ENCODE assay signal across 9 mouse cellular contexts in genomic region chrX:169332264-169332663, GRCm38 (mm10). TPM values are rescaled to one million over a fixed set of nuclear protein-coding genes. Genes with fewer than 3 reads are reported as not detected.
DNase-seq lines count a peak whose midpoint lies in the region; ATAC-seq and TF ChIP-seq lines count a peak whose summit lies in the region.
"Had no signal": no experiment of that assay in that cellular context is flagged by ENCODE, and none has a peak within 500 bp of the region (broad histone marks: within the 10 kb centered on the region; RNA-seq: fewer than 3 reads in every experiment).

No protein-coding gene starts in this region.

- no peak for TF ChIP-seq EP300 in heart, adult 2 months (IDR thresholded peaks at IDR 0.05; ENCODE audit: insufficient read depth, low read depth, low read length)

- no peak overlapping the region for H3K27ac ChIP-seq in heart, adult 2 months
- H3K27ac ChIP-seq in thymus, adult 2 months (ENCODE audit: control insufficient read depth, insufficient read depth, low read length), result no peak overlapping the region
- H3K27ac ChIP-seq in embryonic facial prominence, embryonic 14.5 days (replicated peaks; ENCODE audit: low read depth, low read length), result no peak overlapping the region
- H3K27ac ChIP-seq: midbrain, embryonic 12.5 days had no signal

- DNase-seq in heart, adult 2 months, result peak in 1 of 2 experiments; percentile 21
- no peak for DNase-seq in heart, postnatal 25 days (ENCODE audit: low spot score)
- peak; percentile 16 for DNase-seq in thymus, adult 2 months
- DNase-seq in thymus, postnatal 36 days, result no peak
- DNase-seq in embryonic facial prominence, embryonic 14.5 days (ENCODE audit: low spot score), result peak; percentile 72
- DNase-seq in left cerebral cortex, postnatal 10 days (ENCODE audit: extremely low spot score in 1 of 2, low spot score in 2 of 2), result peak; percentile 52 to 54
- peak; percentile 33 for DNase-seq in right cerebral cortex, adult 18-20 months

- no peaks in the 10 kb centered on the region for H3K9me3 ChIP-seq in embryonic facial prominence, embryonic 14.5 days (ENCODE audit: control insufficient read depth, low read length)
- H3K9me3 ChIP-seq: midbrain, embryonic 12.5 days had no signal

- no peak overlapping the region for H3K4me2 ChIP-seq in embryonic facial prominence, embryonic 14.5 days (ENCODE audit: low read depth, low read length)
- H3K4me2 ChIP-seq: midbrain, embryonic 12.5 days had no signal

- TF ChIP-seq CTCF in heart, adult 2 months (IDR thresholded peaks at IDR 0.05), result peak; percentile 58
- no peak for TF ChIP-seq CTCF in thymus, adult 2 months (IDR thresholded peaks at IDR 0.05; ENCODE audit: borderline replicate concordance, control insufficient read depth, extremely low read depth, insufficient read depth, low read length, poor library complexity)

- no peaks in the 10 kb centered on the region for H3K36me3 ChIP-seq in heart, adult 2 months (ENCODE audit: control insufficient read depth, insufficient read depth, low read length)
- H3K36me3 ChIP-seq in thymus, adult 2 months (ENCODE audit: control insufficient read depth, insufficient read depth, low read length), result no peaks in the 10 kb centered on the region
- H3K36me3 ChIP-seq in embryonic facial prominence, embryonic 14.5 days (ENCODE audit: control insufficient read depth, insufficient read depth, low read length), result no peaks in the 10 kb centered on the region
- H3K36me3 ChIP-seq: midbrain, embryonic 12.5 days had no signal

- H3K9ac ChIP-seq in heart, adult 2 months (ENCODE audit: low read depth, low read length), result no peak overlapping the region
- no peak overlapping the region for H3K9ac ChIP-seq in embryonic facial prominence, embryonic 14.5 days (ENCODE audit: low read depth, low read length)
- H3K9ac ChIP-seq: midbrain, embryonic 12.5 days had no signal

- no peaks in the 10 kb centered on the region for H3K27me3 ChIP-seq in heart, adult 2 months (ENCODE audit: control insufficient read depth, insufficient read depth, low read length)
- no peaks in the 10 kb centered on the region for H3K27me3 ChIP-seq in thymus, adult 2 months (ENCODE audit: control insufficient read depth, insufficient read depth, low read length)
- peaks cover 7% of the 10 kb centered on the region; the same call in 1 of the 2 replicates for H3K27me3 ChIP-seq in embryonic facial prominence, embryonic 14.5 days (replicated peaks; ENCODE audit: control insufficient read depth, insufficient read depth, low read length)

- H3K79me2 ChIP-seq in heart, adult 2 months (replicated peaks; ENCODE audit: control insufficient read depth, insufficient read depth, low read length), result no peaks in the 10 kb centered on the region

- ATAC-seq in embryonic facial prominence, embryonic 14.5 days (ENCODE audit: low read depth), result no peak
- no peak for ATAC-seq in granulocyte monocyte progenitor cell, adult 5-6 weeks (replicated peaks; ENCODE audit: poor library complexity, severe bottlenecking)

- no peak for TF ChIP-seq POLR2A in heart, adult 2 months (IDR thresholded peaks at IDR 0.05; ENCODE audit: insufficient read depth, low read depth, low read length)
- TF ChIP-seq POLR2A in thymus, adult 2 months (IDR thresholded peaks at IDR 0.05; ENCODE audit: control insufficient read depth, extremely low read depth, insufficient read depth, low read length, poor library complexity), result no peak

- no peak overlapping the region for H3K4me3 ChIP-seq in heart, adult 2 months
- H3K4me3 ChIP-seq in thymus, adult 2 months (ENCODE audit: control insufficient read depth, insufficient read depth, low read length), result no peak overlapping the region
- no peak overlapping the region for H3K4me3 ChIP-seq in embryonic facial prominence, embryonic 14.5 days (ENCODE audit: low read depth, low read length)
- H3K4me3 ChIP-seq: midbrain, embryonic 12.5 days had no signal

- intact Hi-C loops in heart, adult 2 months (cut with DNase I), result no loop called here
- intact Hi-C loops in heart, postnatal 25 days (cut with DNase I), result loop anchor here (10.0 kb wide), 1 partner anchor 463 kb away; no protein-coding TSS in a partner anchor
- intact Hi-C loops in left cerebral cortex, postnatal 10 days (cut with DNase I), result no loop called here

- WGBS in heart, adult 2 months, result 36% methylated on average over 3 of the region's 3 CpGs
- 60% methylated on average over 3 of the region's 3 CpGs for WGBS in thymus, adult 2 months
- WGBS in embryonic facial prominence, embryonic 14.5 days, result 31% methylated on average over 3 of the region's 3 CpGs

- no peaks in the 10 kb centered on the region for H3K4me1 ChIP-seq in heart, adult 2 months (ENCODE audit: control insufficient read depth, insufficient read depth, low read length)
- H3K4me1 ChIP-seq in thymus, adult 2 months (replicated peaks; ENCODE audit: control insufficient read depth, insufficient read depth, low read length), result no peaks in the 10 kb centered on the region
- no peaks in the 10 kb centered on the region for H3K4me1 ChIP-seq in embryonic facial prominence, embryonic 14.5 days (ENCODE audit: control insufficient read depth, insufficient read depth, low read length)
- H3K4me1 ChIP-seq: midbrain, embryonic 12.5 days had no signal

RNA-seq across cellular contexts. Expression of gene Hccs, which starts 12.1 kb away (rescaled TPM):
- total RNA-seq in heart, adult 2 months (2021), result 10 to 100 TPM; 64.0 to 64.9 TPM
- 24.5 and 45.7 TPM in 2 replicates for polyA plus RNA-seq in heart, adult 2 months (2012; rRNA removed)
- 10 to 100 TPM; 68.5 to 86.3 TPM for total RNA-seq in heart, postnatal 25 days (2021)
- polyA plus RNA-seq in thymus, adult 2 months (2012; rRNA removed), result 15.9 and 16.7 TPM in 2 replicates
- 35.8 and 36.9 TPM in 2 replicates for polyA plus RNA-seq in embryonic facial prominence, embryonic 14.5 days (2014; fragmentation: Nextera tagmentation; extraction: Ambion mirVana)
- total RNA-seq in left cerebral cortex, postnatal 10 days (2021), result 10 to 100 TPM; 31.4 to 33.9 TPM
- 30.7 and 33.7 TPM in 2 replicates for total RNA-seq in granulocyte monocyte progenitor cell, adult 5-6 weeks (2014; fragmentation: Nextera tagmentation)
- 34.1 and 37.2 TPM in 2 replicates for total RNA-seq in granulocyte monocyte progenitor cell, adult 5-6 weeks (2017)

Comparison
In these comparisons a context has a peak if more than half of its experiments do, and no peak if none do; other contexts are left out.
1. DNase-seq: peak in thymus, adult 2 months (single experiment), embryonic facial prominence, embryonic 14.5 days (single experiment), left cerebral cortex, postnatal 10 days (2 of 2) and right cerebral cortex, adult 18-20 months (single experiment); none in heart, postnatal 25 days (single experiment) and thymus, postnatal 36 days (0 of 2).